Mouse (Mus musculus) ZHBTc4 (cell line): Measurements from ENCODE around the gene Ptprk.

Experiments used
- DNase-seq: peaks from one replicate; pipeline ENCODE4 v3.0.0-alpha.2; 2011; ENCODE audit warnings: low read depth, low spot score

Ptprk gene

GRCm38 (mm10) chr10:28074653-28075451 lies at the start of gene Ptprk:
Gene Ptprk, plus strand, starts transcription at chr10:28074820.
- peak; percentile 97 for DNase-seq

DNA sequence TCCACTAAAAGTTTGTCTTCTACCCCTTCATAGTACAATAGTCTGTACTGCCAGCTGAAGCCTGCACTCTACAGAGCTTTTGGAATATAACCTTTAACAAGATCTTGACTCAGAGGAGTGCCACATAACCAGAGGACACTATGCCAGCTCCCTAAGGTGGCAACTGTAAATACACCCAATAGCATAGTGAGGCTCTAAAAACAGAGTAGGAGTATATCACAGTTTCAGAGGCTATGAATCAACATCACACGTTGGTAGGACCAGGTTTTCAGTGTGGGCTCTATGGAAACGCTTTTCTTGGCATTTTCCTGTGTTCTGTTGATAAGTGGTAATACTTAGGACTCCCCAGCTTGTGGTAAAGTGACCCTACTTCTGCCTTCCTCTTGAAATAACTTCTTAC lies 46.8 kb upstream of the Ptprk start:
- DNase-seq: no peak

DNA sequence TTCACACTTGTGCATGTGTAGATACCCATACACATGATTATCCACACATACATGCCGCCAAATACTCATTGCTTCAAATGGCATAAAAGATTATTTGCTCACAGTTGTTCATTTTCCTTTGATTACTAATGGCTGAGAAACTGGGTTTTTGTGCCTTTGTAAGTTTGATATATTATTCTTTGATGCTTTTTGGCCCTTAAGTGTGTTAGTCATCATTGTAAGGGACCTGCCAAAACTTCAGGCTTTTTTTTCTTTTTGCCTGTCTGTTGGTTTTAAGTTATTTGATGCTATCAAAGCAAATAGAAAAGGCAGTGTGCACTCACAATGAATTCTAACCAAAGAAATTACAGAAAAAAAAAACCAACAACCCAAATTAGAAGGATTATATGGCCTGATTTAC lies 38.2 kb upstream of the Ptprk start:
- DNase-seq: no peak

GRCm38 (mm10) chr10:28054764-28055163 lies 19.9 kb upstream of the Ptprk start:
- DNase-seq: no peak

DNA sequence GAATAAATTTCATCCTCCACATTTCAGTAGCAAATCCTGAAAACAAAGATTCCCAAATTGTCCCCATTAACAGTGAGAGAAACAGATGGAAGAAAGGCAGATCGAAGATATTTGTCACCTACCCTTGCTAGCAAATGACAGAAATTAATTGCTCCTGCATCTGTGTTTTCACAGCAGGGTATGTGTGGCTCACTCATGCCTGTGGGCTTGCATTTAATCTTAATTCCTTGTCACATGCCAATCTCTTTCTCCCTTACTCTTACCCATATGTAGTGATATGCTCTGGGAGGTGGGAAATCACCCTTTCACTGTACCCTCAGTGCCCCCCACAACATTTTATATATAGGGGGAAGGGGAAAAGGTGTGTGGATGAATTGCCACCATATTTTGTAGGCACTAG lies 15.4 kb upstream of the Ptprk start:
- DNase-seq: no peak

DNA sequence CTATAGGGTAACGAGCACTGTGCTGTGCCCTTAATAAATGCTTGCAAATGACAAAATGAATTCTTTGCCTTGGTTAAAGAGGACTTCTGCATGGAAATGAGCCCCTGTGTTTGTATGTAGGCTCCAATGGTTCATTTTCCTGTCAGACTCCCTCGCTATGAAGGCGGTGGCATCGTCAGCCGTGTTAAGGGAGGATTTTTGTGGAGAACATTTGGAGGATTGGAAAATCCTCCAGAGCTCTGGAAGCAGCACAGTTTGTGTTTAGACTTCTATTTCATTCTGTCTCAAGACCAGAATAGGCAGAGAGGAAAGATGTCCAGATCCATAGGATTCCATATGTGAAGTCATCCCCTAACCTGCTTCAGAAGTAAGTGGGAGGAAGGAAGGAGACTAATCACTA lies 6.6 kb upstream of the Ptprk start:
- DNase-seq: no peak

GRCm38 (mm10) chr10:28073991-28074652 lies 498 bp upstream of the Ptprk start:
- DNase-seq: no peak

DNA sequence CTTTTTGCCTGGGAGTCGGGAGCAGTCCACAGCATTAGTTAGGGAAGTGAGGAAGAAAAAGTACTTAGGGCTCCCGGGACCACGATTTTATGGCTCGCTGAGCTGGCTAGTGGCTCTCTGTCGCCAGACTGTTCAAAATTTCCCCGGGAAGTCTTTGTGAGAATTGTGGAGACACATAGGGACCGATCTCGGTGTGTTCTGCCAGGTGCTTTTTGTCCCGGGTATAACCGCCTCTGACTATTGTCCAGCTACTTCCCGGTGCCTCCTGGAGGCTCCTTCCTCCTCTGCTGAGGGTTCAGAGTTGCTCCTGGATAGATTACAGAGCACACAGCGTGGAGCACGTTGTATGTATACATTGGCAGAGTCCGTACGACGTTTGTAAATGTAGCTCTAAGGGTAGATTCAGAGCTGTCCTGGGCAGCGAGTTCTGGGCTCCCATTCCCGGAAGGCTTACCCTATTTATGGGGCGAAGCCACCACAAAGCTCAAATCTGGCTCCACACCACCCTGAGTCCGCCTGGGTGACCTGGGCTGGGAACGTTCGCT lies 943 bp downstream of the Ptprk start:
- DNase-seq: no peak

DNA sequence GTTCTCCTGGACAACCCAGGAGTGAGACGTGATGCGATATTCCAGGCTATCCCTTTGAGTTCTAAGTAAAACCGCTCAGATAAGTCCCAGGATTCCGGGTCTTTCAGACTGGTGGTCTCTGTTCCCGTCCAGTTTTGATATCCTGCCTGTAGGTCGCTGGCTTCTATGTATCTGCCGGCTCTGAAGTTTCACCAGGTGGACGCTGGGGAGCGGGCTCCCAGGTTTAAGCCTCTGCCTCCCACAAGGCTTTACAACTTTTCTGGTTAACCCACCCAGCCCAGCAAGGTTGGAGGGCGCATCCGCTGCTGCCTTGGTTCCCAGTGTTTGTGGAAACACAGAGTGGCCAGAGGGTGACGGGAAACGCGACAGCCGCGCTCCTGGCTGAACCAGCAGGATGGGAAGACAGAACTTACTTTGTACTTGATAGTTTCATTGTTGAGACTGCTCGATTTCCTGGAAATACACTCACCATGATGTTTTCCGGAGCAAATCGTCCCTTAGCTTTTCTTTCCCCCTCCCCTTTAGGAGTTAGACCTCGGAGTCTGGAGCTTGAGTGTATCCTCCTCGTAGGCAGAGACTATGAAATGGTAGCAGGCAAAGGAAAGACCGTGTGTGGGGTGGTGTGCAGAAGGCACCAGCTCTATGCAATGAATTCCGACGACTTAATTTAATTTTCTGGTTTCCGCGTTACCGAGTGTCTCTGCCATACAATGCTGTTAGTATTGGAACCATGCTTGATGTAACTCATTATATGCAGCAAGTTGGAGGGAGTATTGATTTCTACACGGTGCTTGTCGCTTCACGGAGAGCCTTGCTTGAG lies 1.6 kb downstream of the Ptprk start:
- DNase-seq: peak; percentile 62

DNA sequence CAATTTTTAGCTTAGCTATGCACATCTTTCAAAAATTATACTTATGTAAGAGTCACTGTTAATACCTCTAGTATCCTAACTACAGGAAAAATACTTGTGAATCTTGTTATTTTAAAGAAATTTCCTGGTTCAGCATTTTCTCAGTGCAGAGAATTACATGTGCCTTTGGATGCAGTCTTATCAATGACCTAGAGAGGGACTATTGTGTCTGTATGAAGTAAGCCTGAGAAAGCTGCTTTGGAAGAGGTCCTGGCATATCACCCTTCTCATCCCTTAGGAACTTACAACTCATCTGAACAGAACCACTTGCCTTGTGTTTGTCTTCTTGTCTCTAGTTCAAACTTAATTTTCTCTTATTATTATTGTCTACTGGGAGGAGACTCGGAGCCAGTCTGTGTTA lies 3.6 kb downstream of the Ptprk start:
- DNase-seq: no peak

DNA sequence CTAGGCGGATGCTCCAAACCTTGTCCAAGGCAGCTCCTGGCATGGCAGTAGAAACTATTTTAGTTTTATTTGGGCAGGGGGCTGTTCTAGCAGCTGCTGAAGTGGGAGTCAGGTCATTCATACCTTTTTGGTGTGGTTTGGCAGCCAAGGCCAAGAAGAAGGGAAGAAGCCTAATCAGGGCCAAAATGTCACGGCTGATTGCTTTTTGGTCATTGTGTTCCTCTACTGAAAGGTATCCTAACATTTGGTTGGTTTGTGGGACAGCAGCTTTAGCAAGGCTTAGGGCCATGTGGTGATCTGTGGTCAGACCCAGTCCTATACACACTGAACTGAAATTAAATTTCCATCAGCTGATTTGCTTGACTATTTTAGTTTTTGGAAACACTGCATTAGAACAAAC lies 6.6 kb downstream of the Ptprk start:
- DNase-seq: no peak

DNA sequence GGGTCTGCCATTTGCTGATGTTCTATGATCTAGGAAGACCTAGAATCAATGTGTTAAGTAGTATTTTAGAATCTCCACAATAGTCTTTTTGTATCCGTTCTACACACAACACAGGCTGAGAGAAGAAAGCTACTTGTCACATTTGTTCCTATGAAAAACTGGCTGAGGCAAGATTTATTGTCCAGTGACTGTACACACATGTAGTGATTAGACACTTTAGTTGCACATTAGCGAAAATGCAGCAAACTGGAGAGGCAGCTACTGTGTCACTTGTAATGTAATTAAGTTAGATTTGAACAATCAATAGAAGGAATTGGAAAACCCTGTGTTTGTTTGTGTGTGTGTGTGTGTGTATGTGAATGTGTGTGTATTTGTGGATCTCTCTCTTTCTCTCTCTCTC lies 8.6 kb downstream of the Ptprk start:
- no peak for DNase-seq

- DNase-seq: no peak
These were observed 9.0 kb downstream of the Ptprk start for GRCm38 (mm10) chr10:28083625-28084024.

DNA sequence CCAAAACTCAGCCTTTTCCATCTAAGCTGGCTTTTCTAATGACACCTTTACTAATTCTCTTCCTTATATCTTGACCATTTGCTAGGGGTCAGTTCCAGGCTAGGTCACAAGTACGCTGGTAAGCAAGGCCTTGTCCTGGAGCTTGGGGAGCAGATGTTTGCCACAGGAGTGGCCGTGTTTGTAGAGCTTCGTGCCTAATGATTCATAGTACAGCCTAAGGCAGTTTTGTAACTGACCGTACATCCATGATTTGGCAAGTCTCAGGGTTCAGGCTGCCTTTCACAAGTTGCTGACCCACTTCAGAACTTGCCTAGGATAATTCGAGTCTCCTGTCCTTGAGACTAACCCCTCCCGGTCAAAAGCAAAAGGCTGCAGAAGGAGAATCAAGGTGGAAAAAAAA lies 12.7 kb downstream of the Ptprk start:
- DNase-seq: no peak

DNA sequence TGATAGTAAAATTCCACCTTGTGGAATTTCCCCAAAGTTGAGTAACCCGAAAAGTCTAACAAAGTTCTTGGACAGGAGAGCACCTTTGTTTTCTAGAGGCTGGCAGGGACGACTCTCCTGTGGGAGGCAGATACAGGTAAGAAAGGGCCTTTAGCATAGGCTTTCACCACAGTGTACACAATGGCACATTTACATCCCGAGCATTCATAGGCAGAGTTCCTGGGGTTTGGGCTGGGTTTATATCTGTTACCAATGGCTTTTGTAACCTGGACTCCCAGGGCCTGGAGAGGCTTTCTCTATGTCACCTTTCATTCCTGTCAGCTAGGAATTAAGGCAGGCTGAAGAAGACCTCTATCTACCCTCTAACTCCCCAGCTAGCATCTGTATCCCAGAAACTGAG lies 13.1 kb downstream of the Ptprk start:
- peak; percentile 79 for DNase-seq

- no peak for DNase-seq
These were observed 21.4 kb downstream of the Ptprk start for GRCm38 (mm10) chr10:28096007-28096406.

- no peak for DNase-seq
These were observed 23.0 kb downstream of the Ptprk start for GRCm38 (mm10) chr10:28097637-28098036.

- DNase-seq: no peak
These were observed 24.3 kb downstream of the Ptprk start for GRCm38 (mm10) chr10:28098923-28099322.

- DNase-seq: no peak
These were observed 28.8 kb downstream of the Ptprk start for GRCm38 (mm10) chr10:28103406-28103906.

DNA sequence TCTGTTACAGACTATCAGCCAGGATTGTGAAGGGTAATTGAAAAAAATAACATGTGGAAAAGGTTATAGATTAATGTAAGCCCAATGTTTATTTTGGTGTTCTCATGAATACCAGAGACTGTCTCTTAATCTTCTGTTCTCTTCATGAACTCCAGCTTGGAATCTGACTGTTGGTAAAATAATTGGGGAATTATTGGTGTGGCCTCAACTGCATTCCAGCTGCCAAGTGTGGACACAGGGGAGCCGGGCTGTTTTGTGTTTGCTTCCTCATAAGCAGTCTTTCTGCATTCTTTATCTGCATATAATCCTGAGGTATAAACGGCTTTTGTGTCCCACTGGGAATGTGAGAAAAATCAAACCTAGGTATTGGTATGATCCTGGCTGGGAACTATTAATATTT lies 29.3 kb downstream of the Ptprk start:
- no peak for DNase-seq

DNA sequence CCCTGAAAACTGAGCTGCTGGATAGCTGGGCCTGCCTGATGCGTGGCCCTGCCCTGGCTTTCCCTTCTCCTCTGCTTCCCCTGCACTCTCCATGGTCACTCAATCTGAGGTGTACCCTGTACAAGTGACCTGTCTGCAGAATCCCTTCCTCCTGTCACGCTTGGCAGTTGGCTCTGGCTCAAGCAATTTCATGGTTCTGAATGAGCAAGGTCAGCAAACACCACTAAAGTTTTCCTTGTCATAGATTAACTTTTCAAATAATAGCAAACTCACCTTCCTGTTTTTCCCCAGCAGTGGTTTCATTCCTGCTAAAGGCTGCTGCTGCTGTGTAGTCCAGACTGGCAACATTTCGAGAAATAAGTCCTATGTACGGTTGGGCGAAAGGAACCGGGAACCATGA lies 30.6 kb downstream of the Ptprk start:
- no peak for DNase-seq
